Comparison of ENCODE assay signal across 8 mouse cellular contexts in the genomic region with DNA sequence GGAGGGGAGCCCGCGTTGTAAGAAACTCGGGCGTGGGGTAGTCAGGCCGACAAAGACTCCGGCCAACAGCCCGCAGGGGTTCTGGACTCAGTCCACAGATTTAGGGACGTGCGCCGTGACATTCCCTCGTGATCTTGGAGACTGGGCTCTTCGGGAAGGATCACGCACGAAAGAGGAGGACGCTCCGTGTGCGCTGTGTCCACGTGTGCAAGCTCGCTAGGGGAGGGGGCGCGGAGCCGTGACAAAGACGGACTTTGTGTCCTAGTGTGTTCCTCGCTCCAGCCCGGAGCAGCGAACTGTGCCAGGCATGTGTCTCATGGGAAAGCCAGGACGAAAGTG. TPM values are rescaled to one million over a fixed set of nuclear protein-coding genes. Genes with fewer than 3 reads are reported as not detected.
DNase-seq lines count a peak whose midpoint lies in the region; ATAC-seq and TF ChIP-seq lines count a peak whose summit lies in the region.

No protein-coding gene starts in this region.

- WGBS in spleen, adult 2 months, result 2% methylated on average over 27 of the region's 27 CpGs
- 1% methylated on average over 27 of the region's 27 CpGs for WGBS in hindbrain, embryonic 11.5 days

- H3K36me3 ChIP-seq in spleen, adult 2 months (ENCODE audit: control insufficient read depth, insufficient read depth, low read length), result no peaks in the 10 kb centered on the region
- H3K36me3 ChIP-seq in hindbrain, embryonic 11.5 days (ENCODE audit: control insufficient read depth, insufficient read depth, low read length), result no peaks in the 10 kb centered on the region

- peaks cover 10% of the 10 kb centered on the region; the same call in 1 of the 2 replicates for H3K4me1 ChIP-seq in spleen, adult 2 months (ENCODE audit: control insufficient read depth, insufficient read depth, insufficient read length)
- peaks cover 15% of the 10 kb centered on the region for H3K4me1 ChIP-seq in hindbrain, embryonic 11.5 days (replicated peaks; ENCODE audit: control insufficient read depth, insufficient read depth, low read length)

- H3K4me3 ChIP-seq in spleen, adult 2 months (ENCODE audit: extremely low read depth, insufficient read depth, insufficient read length), result peak overlapping the region; percentile 47
- H3K4me3 ChIP-seq in hindbrain, embryonic 11.5 days (ENCODE audit: low read depth, low read length), result peak overlapping the region; percentile 58

- no peak for TF ChIP-seq CTCF in spleen, adult 2 months (IDR thresholded peaks at IDR 0.05; ENCODE audit: extremely low read depth, insufficient read depth, insufficient read length, insufficient replicate concordance)

- peak; percentile 27; the same call in 1 of the 2 replicates for ATAC-seq in hindbrain, embryonic 11.5 days (ENCODE audit: low FRiP score)
- 0 out of 2 replicates have a peak, but pooled peaks have one; percentile 6 for ATAC-seq in megakaryocyte, adult 5-6 weeks (ENCODE audit: poor library complexity, severe bottlenecking)
- no peak for ATAC-seq in granulocyte monocyte progenitor cell, adult 5-6 weeks (replicated peaks; ENCODE audit: poor library complexity, severe bottlenecking)

- peak overlapping the region; percentile 34 for H3K9ac ChIP-seq in hindbrain, embryonic 11.5 days (ENCODE audit: low read depth, low read length)

- peak overlapping the region; percentile 18; the same call in 1 of the 2 replicates for H3K27ac ChIP-seq in spleen, adult 2 months (ENCODE audit: insufficient read depth, low read length)
- H3K27ac ChIP-seq in hindbrain, embryonic 11.5 days (ENCODE audit: low read depth, low read length), result peak overlapping the region; percentile 39; the same call in 1 of the 2 replicates

- no peak for TF ChIP-seq POLR2A in spleen, adult 2 months (IDR thresholded peaks at IDR 0.05; ENCODE audit: low read depth, low read length)

- H3K9me3 ChIP-seq in hindbrain, embryonic 11.5 days (ENCODE audit: control insufficient read depth, low read length), result no peaks in the 10 kb centered on the region

- peaks cover 7% of the 10 kb centered on the region for H3K27me3 ChIP-seq in spleen, adult 2 months (ENCODE audit: control insufficient read depth, insufficient read depth, low read length)
- peaks cover 46% of the 10 kb centered on the region for H3K27me3 ChIP-seq in hindbrain, embryonic 11.5 days (ENCODE audit: control insufficient read depth, insufficient read depth, low read length)

- peak; percentile 40 for DNase-seq in gastrocnemius, adult 18-20 months (ENCODE audit: low spot score)
- no peak for DNase-seq in gastrocnemius, postnatal 10 days
- DNase-seq in spleen, adult 2 months (ENCODE audit: low read depth in 1 of 2, low spot score in 2 of 2), result no peak
- DNase-seq in spleen, postnatal 4 days (ENCODE audit: low spot score in 2 of 2), result no peak
- DNase-seq in hindbrain, embryonic 11.5 days (ENCODE audit: low spot score), result no peak
- DNase-seq in spleen, adult 18-20 months, result no peak

- H3K4me2 ChIP-seq in hindbrain, embryonic 11.5 days (replicated peaks; ENCODE audit: low read depth, low read length), result peak overlapping the region; percentile 96

RNA-seq across cellular contexts. Expression of a gene that starts 0.3 kb away (rescaled TPM):
- total RNA-seq in gastrocnemius, adult 18-20 months (2021), result 10 to 100 TPM; 39.7 to 43.7 TPM
- 10 to 100 TPM; 58.5 to 63.6 TPM for total RNA-seq in gastrocnemius, postnatal 10 days (2021)
- polyA plus RNA-seq in spleen, adult 2 months (2012; rRNA removed), result 9.3 and 9.5 TPM in 2 replicates
- polyA plus RNA-seq in hindbrain, embryonic 11.5 days (2014; fragmentation: Nextera tagmentation; extraction: Ambion mirVana), result 17.7 and 18.3 TPM in 2 replicates
- total RNA-seq in megakaryocyte, adult 5-6 weeks (2015), result 0.04 and 0.32 TPM in 2 replicates
- total RNA-seq in megakaryocyte, adult 5-6 weeks (2017), result 0.37 and 0.89 TPM in 2 replicates
- not detected in 2 replicates for total RNA-seq in granulocyte monocyte progenitor cell, adult 5-6 weeks (2014; fragmentation: Nextera tagmentation)
- total RNA-seq in granulocyte monocyte progenitor cell, adult 5-6 weeks (2017), result not detected in 2 replicates

RNA-seq across cellular contexts. Expression of a gene that starts 38.6 kb away (rescaled TPM):
- total RNA-seq in gastrocnemius, adult 18-20 months (2021), result under 1 TPM; 0.59 to 0.81 TPM
- 1 to 10 TPM; 1.1 to 1.2 TPM for total RNA-seq in gastrocnemius, postnatal 10 days (2021)
- 11.6 and 12.5 TPM in 2 replicates for polyA plus RNA-seq in spleen, adult 2 months (2012; rRNA removed)
- polyA plus RNA-seq in hindbrain, embryonic 11.5 days (2014; fragmentation: Nextera tagmentation; extraction: Ambion mirVana), result 0.92 and 1.0 TPM in 2 replicates
- total RNA-seq in megakaryocyte, adult 5-6 weeks (2015), result 38.1 and 38.5 TPM in 2 replicates
- total RNA-seq in megakaryocyte, adult 5-6 weeks (2017), result 71.1 and 83.8 TPM in 2 replicates
- 11.4 and 12.6 TPM in 2 replicates for total RNA-seq in granulocyte monocyte progenitor cell, adult 5-6 weeks (2014; fragmentation: Nextera tagmentation)
- 14.3 and 20.8 TPM in 2 replicates for total RNA-seq in granulocyte monocyte progenitor cell, adult 5-6 weeks (2017)

RNA-seq across cellular contexts. Expression of a gene that starts 52.5 kb away (rescaled TPM):
- not detected for total RNA-seq in gastrocnemius, adult 18-20 months (2021)
- not detected for total RNA-seq in gastrocnemius, postnatal 10 days (2021)
- not detected in 2 replicates for polyA plus RNA-seq in spleen, adult 2 months (2012; rRNA removed)
- 0.20 and 0.45 TPM in 2 replicates for polyA plus RNA-seq in hindbrain, embryonic 11.5 days (2014; fragmentation: Nextera tagmentation; extraction: Ambion mirVana)
- total RNA-seq in megakaryocyte, adult 5-6 weeks (2015), result not detected in 2 replicates
- total RNA-seq in megakaryocyte, adult 5-6 weeks (2017), result not detected in 2 replicates
- not detected in 2 replicates for total RNA-seq in granulocyte monocyte progenitor cell, adult 5-6 weeks (2014; fragmentation: Nextera tagmentation)
- not detected in 2 replicates for total RNA-seq in granulocyte monocyte progenitor cell, adult 5-6 weeks (2017)

RNA-seq across cellular contexts. Expression of a gene that starts 55.5 kb away (rescaled TPM):
- total RNA-seq in gastrocnemius, adult 18-20 months (2021), result not detected
- 1 to 10 TPM; 2.2 to 2.5 TPM for total RNA-seq in gastrocnemius, postnatal 10 days (2021)
- polyA plus RNA-seq in spleen, adult 2 months (2012; rRNA removed), result 0.14 and 0.18 TPM in 2 replicates
- 39.2 and 46.2 TPM in 2 replicates for polyA plus RNA-seq in hindbrain, embryonic 11.5 days (2014; fragmentation: Nextera tagmentation; extraction: Ambion mirVana)
- total RNA-seq in megakaryocyte, adult 5-6 weeks (2015), result not detected in 2 replicates
- total RNA-seq in megakaryocyte, adult 5-6 weeks (2017), result not detected in 2 replicates
- 0.54 TPM in 1 of 2 replicates, not detected in the other for total RNA-seq in granulocyte monocyte progenitor cell, adult 5-6 weeks (2014; fragmentation: Nextera tagmentation)
- total RNA-seq in granulocyte monocyte progenitor cell, adult 5-6 weeks (2017), result not detected in 2 replicates

Comparison
In these comparisons a context has a peak if more than half of its experiments do, and no peak if none do; other contexts are left out.
1. RNA of a gene that starts 0.3 kb away (total RNA-seq): 58.5 to 63.6 TPM in gastrocnemius, postnatal 10 days and 39.7 to 43.7 TPM in gastrocnemius, adult 18-20 months; 0.04 to 0.89 TPM in megakaryocyte, adult 5-6 weeks and not detected in granulocyte monocyte progenitor cell, adult 5-6 weeks; every median in the first group is over 10 times any median in the second.
2. RNA of a gene that starts 38.6 kb away (total RNA-seq): 38.1 to 83.8 TPM in megakaryocyte, adult 5-6 weeks and 11.4 to 20.8 TPM in granulocyte monocyte progenitor cell, adult 5-6 weeks; 1.1 to 1.2 TPM in gastrocnemius, postnatal 10 days and 0.59 to 0.81 TPM in gastrocnemius, adult 18-20 months; every median in the first group is over 4 times any median in the second.